Mouse (Mus musculus) liver, embryonic 13.5 days (tissue): ENCODE measurements around the gene Tec. TPM values are rescaled to one million over a fixed set of nuclear protein-coding genes. Genes with fewer than 3 reads are reported as not detected.

Experiments used
- ATAC-seq: fragments of 200-750 bp; cut with Nextera tagmentation; 2 replicates; pipeline ENCODE4 v1.8.0; 2017; ENCODE audit warnings: low read depth, mild to moderate bottlenecking, moderate number of reproducible peaks, moderate library complexity
- DNase-seq: peaks from one replicate; pipeline ENCODE4 v3.0.0; 2022
- H3K27ac ChIP-seq: fragments of 300-500 bp; sonication (generic); 2 replicates; pipeline ENCODE4 v1.5.1; 2015; ENCODE audit warnings: moderate library complexity, mild to moderate bottlenecking, inconsistent platforms
- H3K27me3 ChIP-seq: fragments of 300-500 bp; sonication (generic); 2 replicates; pipeline ENCODE4 v1.6.1; 2015; ENCODE audit warnings: mild to moderate bottlenecking, inconsistent platforms
- H3K36me3 ChIP-seq: fragments of 300-500 bp; sonication (generic); 2 replicates; pipeline ENCODE4 v1.6.1; 2015; ENCODE audit warnings: mild to moderate bottlenecking, inconsistent platforms
- H3K4me1 ChIP-seq: fragments of 300-500 bp; sonication (generic); replicated peaks from 2 replicates; pipeline ENCODE4 v1.6.1; 2015; ENCODE audit warnings: inconsistent platforms
- H3K4me2 ChIP-seq: fragments of 300-500 bp; sonication (generic); 2 replicates; pipeline ENCODE4 v1.6.1; 2015; ENCODE audit warnings: inconsistent platforms, mild to moderate bottlenecking, moderate library complexity
- H3K4me3 ChIP-seq: fragments of 300-500 bp; sonication (generic); replicated peaks from 2 replicates; pipeline ENCODE4 v1.5.1; 2015; ENCODE audit warnings: mild to moderate bottlenecking, inconsistent platforms
- H3K9ac ChIP-seq: fragments of 300-500 bp; sonication (generic); 2 replicates; pipeline ENCODE4 v1.6.1; 2015; ENCODE audit warnings: mild to moderate bottlenecking, inconsistent platforms
- H3K9me3 ChIP-seq: fragments of 300-500 bp; sonication (generic); replicated peaks from 2 replicates; pipeline ENCODE4 v1.6.1; 2016; ENCODE audit warnings: inconsistent platforms
- WGBS: fragments of 180-500 bp; shearing (Covaris S2); methylation state at CpG from one replicate; pipeline ENCODE4 v1.1.7; 2015; ENCODE audit not compliant: insufficient replicate concordance; 5-methylcytosine and 5-hydroxymethylcytosine counted together
- polyA plus RNA-seq: library from polyadenylated mRNA; unstranded; fragments of >200 nt; fragmentation: Nextera tagmentation; extraction: Ambion mirVana; gene quantifications from 2 replicates; pipeline ENCODE4 v1.2.1, GENCODE M21; 2015

Tec gene
- polyA plus RNA-seq, 1 experiment from 2014 or later = 3.9 TPM

DNA sequence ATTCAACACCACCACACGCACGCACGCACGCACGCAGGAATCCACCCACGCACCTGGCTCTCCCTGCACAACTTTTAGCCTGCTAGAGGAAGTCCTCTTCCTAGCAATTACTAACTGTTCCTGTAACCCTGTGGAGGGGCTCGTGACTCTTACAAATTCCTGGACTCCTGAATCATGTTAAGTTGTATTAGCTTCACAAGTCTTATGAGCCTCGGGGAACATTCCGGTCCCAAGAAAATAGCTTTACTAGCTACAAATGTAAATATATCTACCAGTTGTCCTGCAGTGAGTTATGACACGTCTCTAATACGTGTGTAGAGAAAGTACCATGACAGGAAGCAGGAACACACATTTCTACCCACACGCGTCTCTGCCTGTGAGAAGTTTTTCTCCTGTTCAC is 158.8 kb downstream of the Tec start:
- no peak overlapping the region for H3K9ac ChIP-seq
- no peak overlapping the region for H3K4me2 ChIP-seq
- no peaks in the 10 kb centered on the region for H3K9me3 ChIP-seq
- no peaks in the 10 kb centered on the region for H3K36me3 ChIP-seq
- no peak for ATAC-seq
- no peak overlapping the region for H3K4me3 ChIP-seq
- no peak for DNase-seq
- no peak overlapping the region for H3K27ac ChIP-seq
- 71% methylated on average over 13 of the region's 13 CpGs for WGBS
- H3K27me3 ChIP-seq = no peaks in the 10 kb centered on the region
- no peaks in the 10 kb centered on the region for H3K4me1 ChIP-seq

DNA sequence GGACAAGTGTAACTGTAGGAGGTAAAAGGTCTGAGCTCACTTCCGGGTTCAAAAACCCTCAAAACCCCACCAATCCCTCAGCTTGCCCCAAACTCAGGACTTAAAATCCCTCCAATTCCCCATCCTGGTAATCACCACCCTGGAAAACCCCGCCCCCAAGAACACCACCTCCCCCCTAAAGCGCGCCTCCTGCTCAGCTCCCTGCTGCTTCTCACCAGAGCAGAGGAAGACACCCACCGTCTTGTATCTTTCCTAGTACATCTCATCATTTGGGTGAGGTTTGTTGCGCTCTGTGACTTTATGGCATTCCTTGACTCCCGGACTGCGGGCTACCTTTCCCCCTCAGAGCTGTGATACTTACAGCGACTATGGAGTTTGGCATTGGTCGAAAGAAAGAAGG is 161.6 kb downstream of the Tec start:
- ATAC-seq (no peak), DNase-seq (no peak)
- Histone ChIP-seq H3K27me3 (no peaks in the 10 kb centered on the region), H3K4me1 (no peaks in the 10 kb centered on the region), H3K27ac (no peak overlapping the region), H3K4me2 (no peak overlapping the region), H3K9me3 (no peaks in the 10 kb centered on the region), H3K9ac (no peak overlapping the region), H3K36me3 (no peaks in the 10 kb centered on the region), H3K4me3 (no peak overlapping the region)
- WGBS = 64% methylated on average over 10 of the region's 10 CpGs

DNA sequence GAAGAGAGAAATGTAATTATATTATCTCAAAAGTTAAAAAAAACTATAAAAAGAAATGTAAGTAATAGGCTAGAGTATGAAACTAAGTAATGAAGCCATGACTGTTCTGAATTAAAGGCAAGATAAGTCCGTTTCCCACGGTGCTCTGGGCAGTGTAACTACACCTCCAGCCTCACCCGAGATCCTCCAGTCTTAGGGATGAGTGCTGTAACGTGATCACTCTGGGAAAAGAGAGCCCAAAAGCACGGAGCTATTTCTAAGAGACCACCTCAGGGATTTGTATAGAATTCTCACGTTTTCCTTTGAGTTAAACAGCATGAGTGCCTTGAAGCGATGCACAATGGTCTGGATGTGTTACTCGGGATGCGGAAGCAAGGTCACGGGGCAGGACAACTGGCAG is 162.2 kb downstream of the Tec start:
- no peaks in the 10 kb centered on the region for H3K27me3 ChIP-seq
- no peak for ATAC-seq
- no peaks in the 10 kb centered on the region for H3K4me1 ChIP-seq
- WGBS = 62% methylated on average over 10 of the region's 10 CpGs
- H3K4me3 ChIP-seq = no peak overlapping the region
- H3K4me2 ChIP-seq = no peak overlapping the region
- H3K27ac ChIP-seq = no peak overlapping the region
- no peak for DNase-seq
- H3K9ac ChIP-seq = no peak overlapping the region
- H3K9me3 ChIP-seq = no peaks in the 10 kb centered on the region
- H3K36me3 ChIP-seq = no peaks in the 10 kb centered on the region

Other genes with a start within 250 kb of the Tec start
- gene Cnga1, start 224.2 kb downstream of the Tec start, polyA plus RNA-seq = not detected in 2 replicates
- 6.4 and 7.1 TPM in 2 replicates for gene Nipal1, start 220.7 kb downstream of the Tec start, polyA plus RNA-seq
- gene Txk, start 115.7 kb downstream of the Tec start, polyA plus RNA-seq = not detected in 2 replicates
- 4.6 and 7.0 TPM in 2 replicates for gene Slain2, start 45.8 kb upstream of the Tec start, polyA plus RNA-seq
- gene Gm10135, start 106.2 kb upstream of the Tec start, polyA plus RNA-seq = not detected in 2 replicates
- 0.06 and 0.10 TPM in 2 replicates for gene Slc10a4, start 138.4 kb upstream of the Tec start, polyA plus RNA-seq